Mouse (Mus musculus): Measurements from ENCODE around the gene Rimbp3.
A peak's percentile ranks its signal among the peaks of the same experiment; 100 is the strongest.
"Not testable (repeated sequence)": the region's sequence is repeated elsewhere in the genome, so short reads cannot be mapped to it uniquely, and the experiment has no call there.

Rimbp3 gene

GRCm38 (mm10) chr16:17220127-17220733, 11.8 kb downstream of the Rimbp3 start:
- no peak for DNase-seq (ENCODE audit: low read depth)

DNA sequence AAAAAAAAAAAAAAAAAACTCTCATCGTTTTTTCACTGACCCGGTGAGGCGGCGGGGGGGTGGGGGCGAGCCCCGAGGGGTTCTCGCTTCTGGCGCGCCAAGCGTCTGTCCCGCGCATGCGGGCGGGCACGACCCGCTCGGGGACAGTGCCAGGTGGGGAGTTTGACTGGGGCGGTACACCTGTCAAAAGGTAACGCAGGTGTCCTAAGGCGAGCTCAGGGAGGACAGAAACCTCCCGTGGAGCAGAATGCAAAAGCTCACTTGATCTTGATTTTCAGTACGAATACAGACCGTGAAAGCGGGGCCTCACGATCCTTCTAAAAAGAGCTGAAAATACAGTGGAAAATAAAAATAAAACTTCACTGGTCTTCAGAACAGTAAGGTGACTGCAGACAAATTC, 13.8 kb downstream of the Rimbp3 start:
- no peak for DNase-seq (ENCODE audit: low read depth)

DNA sequence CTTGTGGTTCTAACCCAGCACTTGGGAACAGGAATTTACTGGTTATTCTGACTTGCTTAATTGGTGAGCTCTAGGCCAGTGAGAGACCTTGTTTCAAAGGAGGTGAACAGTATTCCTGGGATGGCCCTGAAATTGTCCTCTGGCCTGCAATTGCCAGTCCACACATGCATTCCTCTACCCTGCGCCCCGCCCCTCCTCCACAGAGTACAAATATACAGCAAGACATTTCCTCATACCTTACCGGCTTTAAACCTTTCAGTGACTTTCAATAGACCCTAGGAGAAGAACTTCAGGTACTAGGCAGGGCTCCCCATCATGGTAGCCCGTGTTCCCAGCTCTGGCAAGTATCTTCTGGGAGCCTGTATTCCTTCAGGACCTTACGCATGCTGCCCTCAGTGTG, 17.2 kb downstream of the Rimbp3 start:
- no peak for DNase-seq (ENCODE audit: low read depth)

DNA sequence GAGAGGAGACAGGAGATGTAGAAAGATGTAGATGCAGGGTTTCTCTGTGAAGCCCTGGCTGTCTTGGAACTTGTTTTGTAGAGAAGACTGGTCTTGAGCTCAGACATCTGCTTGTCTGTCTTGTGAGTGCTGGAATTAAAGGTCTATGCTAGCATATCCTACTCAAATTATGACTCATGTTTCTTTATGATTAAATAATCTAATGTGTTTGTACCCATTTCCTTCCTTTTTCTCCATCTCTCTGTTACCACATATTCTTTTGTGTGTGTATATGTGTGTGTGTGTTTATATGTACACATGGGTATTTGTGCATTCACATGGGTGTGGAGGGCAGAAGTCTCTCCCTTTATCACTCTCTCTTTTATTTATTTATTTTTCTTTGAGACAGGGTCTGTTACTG, 18.1 kb downstream of the Rimbp3 start:
- DNase-seq (ENCODE audit: low read depth), result no peak

DNA sequence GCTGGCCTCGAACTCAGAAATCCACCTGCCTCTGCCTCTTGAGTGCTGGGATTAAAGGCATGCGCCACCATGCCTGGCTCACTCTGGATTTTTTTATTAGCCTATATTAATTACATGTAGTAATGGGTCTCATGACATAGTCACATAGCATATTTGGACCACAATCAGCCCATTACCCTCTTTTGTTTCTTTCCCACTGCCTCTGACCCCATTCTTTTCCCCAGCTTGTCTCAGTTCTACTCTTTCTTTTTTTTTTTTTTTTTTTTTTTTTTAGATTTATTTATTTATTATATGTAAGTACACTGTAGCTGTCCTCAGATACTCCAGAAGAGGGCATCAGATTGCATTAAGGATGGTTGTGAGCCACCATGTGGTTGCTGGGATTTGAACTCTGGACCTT, 23.1 kb downstream of the Rimbp3 start:
- not testable (repeated sequence) for DNase-seq (ENCODE audit: low read depth)

- DNase-seq (ENCODE audit: low read depth), result peak; percentile 65
Measured at GRCm38 (mm10) chr16:17232794-17233701, 24.6 kb downstream of the Rimbp3 start, which contains the start of gene Hic2. Hic2 (plus strand) TSS chr16:17233572.

- no peak for DNase-seq (ENCODE audit: low read depth)
Measured at GRCm38 (mm10) chr16:17233702-17234498, 25.5 kb downstream of the Rimbp3 start.

DNA sequence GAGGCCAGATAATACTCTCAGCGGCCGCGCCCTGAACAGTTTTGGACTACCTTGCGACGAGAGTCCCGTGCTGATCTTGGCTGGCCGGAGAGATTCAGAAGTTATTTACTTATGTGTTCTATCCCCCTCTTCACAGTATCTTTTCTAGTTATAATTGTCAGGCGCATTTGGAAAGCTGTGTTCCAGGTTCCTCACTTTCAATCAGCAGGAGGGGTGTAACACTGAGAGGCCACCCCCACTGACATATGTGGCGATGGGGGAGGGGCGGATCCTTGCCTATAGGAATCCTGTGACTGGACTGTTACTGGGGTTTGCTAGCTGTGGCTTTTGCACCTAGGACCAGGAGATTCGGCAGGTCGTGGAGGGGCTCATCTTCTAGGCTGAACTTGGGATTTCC, 26.1 kb downstream of the Rimbp3 start:
- no peak for DNase-seq (ENCODE audit: low read depth)

- DNase-seq (ENCODE audit: low read depth), result peak; percentile 44
Measured at GRCm38 (mm10) chr16:17234916-17235665, 26.7 kb downstream of the Rimbp3 start.

DNA sequence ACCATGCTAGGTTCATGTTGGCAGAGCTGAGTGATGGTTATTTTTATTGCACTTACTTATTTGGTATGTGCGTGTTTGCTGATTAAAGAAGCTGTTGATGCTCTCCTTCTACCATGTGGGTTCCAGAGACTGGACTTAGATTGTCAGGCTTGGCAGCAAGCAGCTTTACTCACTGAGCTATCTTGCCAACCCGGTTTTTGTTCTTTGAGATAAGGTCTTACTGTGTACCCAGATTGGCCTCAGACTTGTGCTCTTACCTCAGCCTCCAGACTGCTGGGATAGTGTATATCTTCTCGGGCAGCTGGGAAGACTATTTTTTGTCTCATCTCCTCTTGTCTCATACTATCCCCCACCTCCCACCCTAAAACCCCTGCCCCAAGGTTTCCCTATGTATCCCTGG, 29.2 kb downstream of the Rimbp3 start:
- DNase-seq (ENCODE audit: low read depth), result no peak

- no peak for DNase-seq (ENCODE audit: low read depth)
Measured at GRCm38 (mm10) chr16:17239409-17239808, 31.0 kb downstream of the Rimbp3 start.

- no peak for DNase-seq (ENCODE audit: low read depth)
Measured at GRCm38 (mm10) chr16:17243731-17244130, 35.3 kb downstream of the Rimbp3 start.

DNA sequence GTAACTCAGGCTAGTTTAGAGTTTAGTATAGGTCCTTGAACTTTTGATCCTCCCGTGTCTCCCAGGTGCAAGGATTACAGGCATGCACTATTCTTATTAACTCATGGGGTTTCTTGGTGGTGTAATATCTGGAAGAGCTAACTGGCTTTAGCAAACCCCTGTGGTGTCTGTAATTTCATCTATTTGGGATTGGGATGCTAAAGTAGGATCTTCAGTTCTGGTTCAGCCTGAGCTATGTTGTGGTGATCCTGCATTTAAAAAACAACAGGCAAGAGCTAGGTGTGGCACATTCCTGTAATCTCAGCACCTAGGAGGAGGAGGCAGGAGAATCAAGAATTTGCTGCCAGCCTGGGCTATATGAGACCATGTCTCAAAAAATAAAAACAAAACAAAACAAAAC, 36.6 kb downstream of the Rimbp3 start:
- no peak for DNase-seq (ENCODE audit: low read depth)

- DNase-seq (ENCODE audit: low read depth), result no peak
Measured at GRCm38 (mm10) chr16:17247727-17248126, 39.3 kb downstream of the Rimbp3 start.

GRCm38 (mm10) chr16:17249135-17249534, 40.7 kb downstream of the Rimbp3 start:
- no peak for DNase-seq (ENCODE audit: low read depth)

DNA sequence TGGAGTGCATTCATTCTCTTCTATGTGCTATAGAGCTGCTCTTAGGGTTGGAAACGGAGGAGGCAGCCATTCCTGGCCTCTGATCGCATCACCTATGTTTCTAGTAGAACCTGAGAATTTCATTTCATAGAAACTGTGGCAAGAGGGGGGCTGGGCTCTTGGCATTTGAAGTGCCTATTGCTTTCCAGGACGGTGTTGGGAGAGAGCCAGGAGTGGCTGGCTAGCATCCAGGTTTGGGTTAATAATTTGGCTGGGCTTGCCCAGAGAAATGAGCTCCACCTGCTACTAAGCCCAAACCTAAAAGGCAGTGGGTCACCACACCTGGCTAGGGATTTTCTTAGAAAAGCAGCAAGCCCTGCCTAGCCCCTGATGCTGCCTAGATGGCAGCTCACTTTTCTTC, 43.1 kb downstream of the Rimbp3 start:
- DNase-seq (ENCODE audit: low read depth), result no peak

DNA sequence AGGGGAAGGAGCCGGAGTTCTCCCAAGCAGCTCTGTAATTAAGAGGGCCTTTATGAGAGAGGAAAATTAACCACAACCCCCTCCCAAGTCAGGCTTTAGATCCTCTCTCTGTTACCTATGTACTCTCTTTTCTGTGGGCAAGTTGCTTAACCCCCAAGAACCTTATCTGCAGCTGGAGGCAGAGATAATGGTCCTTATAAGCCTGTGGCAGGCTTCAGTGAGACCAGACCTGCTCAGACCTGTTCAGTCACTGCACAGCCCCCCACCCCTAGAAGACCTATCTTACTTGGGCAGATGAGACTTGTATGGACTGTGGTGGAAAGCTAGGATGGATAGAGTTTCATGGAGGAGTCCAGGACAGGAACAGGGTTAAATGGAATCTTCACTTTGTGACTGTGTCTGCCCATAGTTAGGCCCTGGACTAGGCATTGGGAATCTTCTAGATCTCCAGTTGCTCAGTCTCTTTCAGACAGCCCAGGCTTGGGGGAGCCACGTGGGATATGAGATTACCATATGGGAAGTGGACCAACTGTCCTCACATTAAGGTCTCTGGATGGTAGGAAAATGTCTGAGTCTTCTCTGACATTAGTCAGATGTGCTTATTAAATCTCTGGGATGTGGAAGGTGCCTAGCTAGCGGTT, 43.8 kb downstream of the Rimbp3 start:
- no peak for DNase-seq (ENCODE audit: low read depth)

- no peak for DNase-seq (ENCODE audit: low read depth)
Measured at GRCm38 (mm10) chr16:17252841-17253240, 44.4 kb downstream of the Rimbp3 start.

DNA sequence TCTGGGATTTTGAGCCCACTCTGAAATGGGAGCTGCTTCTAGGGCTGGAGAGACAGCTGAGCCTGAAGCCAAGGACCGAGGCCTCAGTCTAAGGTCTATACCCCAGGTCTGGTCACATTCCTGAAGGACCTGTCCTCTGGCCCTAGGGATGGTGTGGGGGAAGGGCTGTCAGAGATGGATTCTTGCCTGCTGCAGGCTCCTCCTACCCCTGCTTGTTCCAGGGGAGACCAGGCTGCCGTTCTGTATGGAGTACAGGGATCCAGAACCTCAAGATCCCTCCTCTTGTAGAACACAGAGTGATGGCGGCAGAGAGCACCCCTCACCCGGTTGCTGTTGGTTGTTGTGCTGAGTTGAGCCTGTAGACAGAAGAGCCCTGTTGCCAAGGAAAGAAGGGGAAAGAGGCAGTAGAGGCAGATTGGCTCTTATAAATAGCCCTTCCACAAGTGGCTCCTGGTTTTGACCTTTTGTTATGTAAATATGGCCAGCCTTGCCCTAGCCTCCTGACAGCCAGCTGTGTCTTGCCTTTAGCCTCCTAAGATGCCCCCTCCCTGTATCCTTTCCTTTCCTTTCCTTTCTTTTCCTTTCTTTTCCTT, 45.7 kb downstream of the Rimbp3 start:
- no peak for DNase-seq (ENCODE audit: low read depth)

DNA sequence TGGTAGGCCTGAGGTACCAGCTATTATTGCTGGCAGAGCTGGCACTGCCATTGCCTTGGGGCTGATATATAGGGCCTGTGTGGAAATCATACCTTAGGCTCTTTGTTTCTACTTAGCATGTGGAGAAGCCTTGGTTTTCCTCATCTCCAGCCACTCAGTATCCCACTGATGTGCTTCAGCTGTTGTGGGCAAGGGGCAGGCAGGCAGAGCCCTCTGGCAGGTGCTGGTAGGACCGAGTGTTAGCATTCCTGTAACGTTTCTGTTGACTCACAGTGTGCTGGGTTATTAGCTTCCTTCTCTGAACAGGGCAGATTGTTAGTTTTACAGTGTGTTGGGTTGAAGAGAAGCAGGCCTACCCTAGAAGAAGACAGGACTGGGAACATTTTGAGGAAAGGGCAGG, 46.9 kb downstream of the Rimbp3 start:
- DNase-seq (ENCODE audit: low read depth), result no peak

- DNase-seq (ENCODE audit: low read depth), result no peak
Measured at GRCm38 (mm10) chr16:17257359-17257821, 49.0 kb downstream of the Rimbp3 start.
